Mouse (Mus musculus) gastrocnemius, postnatal 4 days (tissue): ENCODE data around the gene Vmn2r8. TPM values are rescaled to one million over a fixed set of nuclear protein-coding genes. Genes with fewer than 3 reads are reported as not detected.
"Not testable (repeated sequence)": the region's sequence is repeated elsewhere in the genome, so short reads cannot be mapped to it uniquely, and the experiment has no call there.

Experiments used
- DNase-seq, 2 experiments: peaks; one replicate each; pipeline ENCODE4 v3.0.0; 2021 to 2022; ENCODE audit warnings: low spot score in 2 of 2, mixed read lengths in 2 of 2
- long read RNA-seq, 2 experiments: library from polyadenylated mRNA; stranded (forward); transcript quantifications; one replicate each; pipeline ENCODE4 v2.0.0; 2021
- total RNA-seq, 2 experiments: library from RNA; stranded (reverse); gene quantifications; 2 replicates each; pipeline ENCODE4 v1.2.3; 2021

Vmn2r8 gene
- total RNA-seq, result not detected
- long read RNA-seq, experiment 1, result 0 reads
- long read RNA-seq, experiment 2, result 0 reads

GRCm38 (mm10) chr5:108808750-108809149, at the start of gene Vmn2r8:
Vmn2r8 (minus strand) TSS chr5:108808850.
- not testable (repeated sequence) for DNase-seq

GRCm38 (mm10) chr5:108852501-108852900, 43.9 kb upstream of the Vmn2r8 start, which contains the start of gene Vmn2r9:
Vmn2r9 (minus strand) TSS chr5:108852601.
- not testable (repeated sequence) for DNase-seq

GRCm38 (mm10) chr5:108849466-108849865, 40.8 kb upstream of the Vmn2r8 start:
- no peak for DNase-seq

- DNase-seq, result no peak
Observed at GRCm38 (mm10) chr5:108836156-108836555, 27.5 kb upstream of the Vmn2r8 start.

GRCm38 (mm10) chr5:108823276-108823675, 14.6 kb upstream of the Vmn2r8 start:
- DNase-seq, result no peak

- no peak for DNase-seq
Observed at GRCm38 (mm10) chr5:108803646-108804045, 5.0 kb downstream of the Vmn2r8 start.

GRCm38 (mm10) chr5:108795263-108795662, 13.4 kb downstream of the Vmn2r8 start, which contains the start of gene Tmed11:
Tmed11 (minus strand) TSS chr5:108795363.
- not testable (repeated sequence) for DNase-seq

- not testable (repeated sequence) for DNase-seq
Observed at GRCm38 (mm10) chr5:108790385-108790784, 18.3 kb downstream of the Vmn2r8 start.

GRCm38 (mm10) chr5:108774630-108775306, 33.9 kb downstream of the Vmn2r8 start, which contains the start of gene Rnf212:
Rnf212 (minus strand) TSS chr5:108774982.
- no peak for DNase-seq

- no peak for DNase-seq
Observed at GRCm38 (mm10) chr5:108760002-108760401, 48.6 kb downstream of the Vmn2r8 start.

- DNase-seq, result no peak
Observed at GRCm38 (mm10) chr5:108758396-108758795, 50.3 kb downstream of the Vmn2r8 start.

GRCm38 (mm10) chr5:108751258-108751657, 57.4 kb downstream of the Vmn2r8 start:
- DNase-seq, result not testable (repeated sequence)

GRCm38 (mm10) chr5:108750328-108751210, 58.1 kb downstream of the Vmn2r8 start:
- no peak for DNase-seq

GRCm38 (mm10) chr5:108744629-108745028, 64.0 kb downstream of the Vmn2r8 start:
- DNase-seq, result no peak

- no peak for DNase-seq
Observed at GRCm38 (mm10) chr5:108743856-108744255, 64.8 kb downstream of the Vmn2r8 start.

- DNase-seq, result no peak
Observed at GRCm38 (mm10) chr5:108742596-108742995, 66.1 kb downstream of the Vmn2r8 start.

GRCm38 (mm10) chr5:108741844-108742243, 66.8 kb downstream of the Vmn2r8 start:
- no peak for DNase-seq

Other genes starting within 250 kb of the Vmn2r8 start
- gene Gak, start 179.1 kb downstream of the Vmn2r8 start, total RNA-seq, result 10 to 100 TPM; 35.6 to 36.2 TPM
- 10 to 100 TPM; 11.3 to 12.9 TPM for gene Tmem175, start 179.1 kb downstream of the Vmn2r8 start, total RNA-seq
- gene Idua, start 148.5 kb downstream of the Vmn2r8 start, total RNA-seq, result 1 to 10 TPM; 8.3 to 9.9 TPM
- 10 to 100 TPM in 1 of 2 experiments, 1 to 10 TPM in 1; 9.7 to 12.2 TPM for gene Dgkq, start 139.2 kb downstream of the Vmn2r8 start, total RNA-seq
- under 1 TPM; 0.15 to 0.36 TPM for gene Slc26a1, start 133.3 kb downstream of the Vmn2r8 start, total RNA-seq
- 100 to 1,000 TPM; 172 to 194 TPM for gene Fgfrl1, start 116.5 kb downstream of the Vmn2r8 start, total RNA-seq
- gene Rnf212, start 33.9 kb downstream of the Vmn2r8 start, total RNA-seq, result not detected
- not detected for gene Tmed11, start 13.5 kb downstream of the Vmn2r8 start, total RNA-seq
- not detected for gene Vmn2r9, start 43.8 kb upstream of the Vmn2r8 start, total RNA-seq
- not detected for gene Vmn2r10, start 197.7 kb upstream of the Vmn2r8 start, total RNA-seq